Mouse (Mus musculus): Measurements from ENCODE around the gene Igflr1. TPM values are rescaled to one million over a fixed set of nuclear protein-coding genes. Genes with fewer than 3 reads are reported as not detected.

Gene Igflr1
- polyA plus RNA-seq, 1 experiment from 2014 or later = 8.1 TPM

- no peak overlapping the region for H3K4me3 ChIP-seq
- H3K36me3 ChIP-seq (replicated peaks) = no peaks in the 10 kb centered on the region
- H3K9ac ChIP-seq = no peak overlapping the region
- no peak overlapping the region for H3K27ac ChIP-seq
- no peaks in the 10 kb centered on the region for H3K9me3 ChIP-seq
- ATAC-seq (replicated peaks) = no peak
- H3K27me3 ChIP-seq (replicated peaks) = no peaks in the 10 kb centered on the region
- H3K4me2 ChIP-seq = no peak overlapping the region
- 59% methylated on average over 7 of the region's 7 CpGs for WGBS
- no peaks in the 10 kb centered on the region for H3K4me1 ChIP-seq
Observed at GRCm38 (mm10) chr7:30610043-30610442, 44.8 kb downstream of the Igflr1 start.

DNA sequence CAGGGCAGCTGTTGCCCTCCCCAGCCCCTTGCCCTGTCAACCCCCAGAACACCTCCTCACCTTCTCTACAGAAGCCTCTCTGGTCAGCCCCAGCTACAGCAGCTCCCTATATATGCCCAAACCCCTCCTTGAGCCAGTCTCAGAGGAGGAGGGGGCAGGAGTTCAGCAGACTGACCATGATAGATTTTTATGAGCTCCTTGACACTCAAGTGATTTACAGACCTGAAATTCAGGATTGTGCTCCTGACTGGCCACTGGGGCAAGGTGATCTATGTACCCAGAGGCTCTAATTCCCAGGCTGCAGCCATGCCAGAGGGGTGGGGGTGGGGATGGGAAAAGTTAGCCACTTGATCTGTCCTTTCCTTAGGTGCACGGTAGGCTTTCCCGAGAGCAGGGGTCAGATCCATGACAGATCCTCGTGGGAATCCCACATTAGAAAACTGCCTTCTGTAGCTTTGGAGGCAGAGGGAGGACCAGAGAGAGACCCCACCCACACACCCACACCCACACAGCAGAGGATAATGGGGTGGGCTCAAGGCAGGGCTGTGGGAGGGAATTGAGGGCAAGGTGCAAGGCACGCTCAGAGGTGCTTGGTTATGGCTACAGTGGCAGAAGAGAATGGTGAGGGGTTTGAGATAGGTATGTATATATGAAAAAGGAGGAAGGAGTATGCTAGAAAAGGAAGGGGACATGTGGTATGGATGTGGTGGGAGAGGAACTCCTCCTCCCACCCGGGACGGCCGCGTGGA, 47.6 kb downstream of the Igflr1 start, which contains the start of gene Upk1a:
Gene Upk1a, minus strand, starts transcription at position 194 of the 749 bp plus-strand sequence.
- Histone ChIP-seq H3K4me1 (no peaks in the 10 kb centered on the region), H3K36me3 (replicated peaks) (peaks cover 21% of the 10 kb centered on the region; the same call in 1 of the 2 replicates), H3K27ac (no peak within 1 kb of the TSS), H3K4me3 (no peak within 1 kb of the TSS), H3K9ac (no peak within 1 kb of the TSS), H3K9me3 (no peaks in the 10 kb centered on the region), H3K4me2 (no peak within 1 kb of the TSS), H3K27me3 (replicated peaks) (no peaks in the 10 kb centered on the region)
- 84% methylated on average over 8 of the region's 8 CpGs for WGBS
- ATAC-seq (replicated peaks) = no peak

- 24% methylated on average over 14 of the region's 14 CpGs for WGBS
- Histone ChIP-seq H3K4me3 (no peak overlapping the region), H3K9ac (no peak overlapping the region), H3K27me3 (replicated peaks) (no peaks in the 10 kb centered on the region), H3K4me2 (no peak overlapping the region), H3K36me3 (replicated peaks) (peaks cover 28% of the 10 kb centered on the region; the same call in 1 of the 2 replicates), H3K4me1 (no peaks in the 10 kb centered on the region), H3K9me3 (no peaks in the 10 kb centered on the region), H3K27ac (no peak overlapping the region)
- no peak for ATAC-seq (replicated peaks)
Observed at GRCm38 (mm10) chr7:30613529-30614112, 48.4 kb downstream of the Igflr1 start.

DNA sequence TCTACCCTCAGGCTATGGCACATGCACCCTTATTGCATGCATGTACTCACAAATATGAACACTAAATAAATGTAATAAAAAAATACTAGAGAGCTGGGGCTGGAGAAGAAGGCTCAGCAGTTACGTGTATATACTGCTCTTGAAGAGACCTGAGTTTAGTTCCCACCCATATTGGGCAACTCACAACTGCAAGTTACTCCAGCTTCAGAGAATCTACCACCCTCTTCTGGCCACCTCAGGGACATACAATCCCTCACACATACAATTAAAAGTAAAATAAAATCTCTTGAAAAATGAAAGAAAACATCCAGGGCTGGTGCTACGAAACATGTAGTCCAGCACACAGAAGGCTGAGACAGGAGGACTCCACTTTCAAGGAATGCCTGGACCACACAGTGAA, 49.2 kb downstream of the Igflr1 start:
- 77% methylated on average over 2 of the region's 2 CpGs for WGBS
- H3K36me3 ChIP-seq (replicated peaks) = peaks cover 36% of the 10 kb centered on the region
- no peak overlapping the region for H3K4me3 ChIP-seq
- no peaks in the 10 kb centered on the region for H3K9me3 ChIP-seq
- H3K27me3 ChIP-seq (replicated peaks) = no peaks in the 10 kb centered on the region
- no peak overlapping the region for H3K27ac ChIP-seq
- ATAC-seq (replicated peaks) = no peak
- H3K4me1 ChIP-seq = no peaks in the 10 kb centered on the region
- H3K9ac ChIP-seq = no peak overlapping the region
- no peak overlapping the region for H3K4me2 ChIP-seq

- Histone ChIP-seq H3K27me3 (replicated peaks) (no peaks in the 10 kb centered on the region), H3K36me3 (replicated peaks) (peaks cover 39% of the 10 kb centered on the region), H3K9ac (no peak overlapping the region), H3K27ac (no peak overlapping the region), H3K9me3 (no peaks in the 10 kb centered on the region), H3K4me1 (no peaks in the 10 kb centered on the region), H3K4me3 (no peak overlapping the region), H3K4me2 (no peak overlapping the region)
- WGBS = 59% methylated on average over 5 of the region's 5 CpGs
- peak; percentile 33; the same call in 1 of the 2 replicates for ATAC-seq (replicated peaks)
Observed at GRCm38 (mm10) chr7:30615049-30615760, 50.0 kb downstream of the Igflr1 start.

Small RNA genes lying within 50 kb of the gene (microRNA-seq; reads per million reads assigned to microRNA genes)
- gene Gm38670 (0.92 reads per million), gene Mir3569 (not detected)

Other genes starting within 250 kb of the Igflr1 start
- 0.23 and 2.0 TPM in 2 replicates for gene E130208F15Rik, start 243.7 kb upstream of the Igflr1 start, polyA plus RNA-seq (2015; fragmentation: Nextera tagmentation; extraction: Ambion mirVana)
- 16.7 and 17.1 TPM in 2 replicates for gene Sdhaf1, start 241.5 kb upstream of the Igflr1 start, polyA plus RNA-seq (2015; fragmentation: Nextera tagmentation; extraction: Ambion mirVana)
- 16.3 and 17.9 TPM in 2 replicates for gene Lrfn3, start 202.7 kb upstream of the Igflr1 start, polyA plus RNA-seq (2015; fragmentation: Nextera tagmentation; extraction: Ambion mirVana)
- 27.8 and 36.6 TPM in 2 replicates for gene Tyrobp, start 151.7 kb upstream of the Igflr1 start, polyA plus RNA-seq (2015; fragmentation: Nextera tagmentation; extraction: Ambion mirVana)
- 0.53 and 0.59 TPM in 2 replicates for gene Hcst, start 145.6 kb upstream of the Igflr1 start, polyA plus RNA-seq (2015; fragmentation: Nextera tagmentation; extraction: Ambion mirVana)
- gene Nfkbid, start 143.7 kb upstream of the Igflr1 start, polyA plus RNA-seq (2015; fragmentation: Nextera tagmentation; extraction: Ambion mirVana) = 2.4 and 2.8 TPM in 2 replicates
- 790 and 817 TPM in 2 replicates for gene Aplp1, start 119.9 kb upstream of the Igflr1 start, polyA plus RNA-seq (2015; fragmentation: Nextera tagmentation; extraction: Ambion mirVana)
- gene Kirrel2, start 107.7 kb upstream of the Igflr1 start, polyA plus RNA-seq (2015; fragmentation: Nextera tagmentation; extraction: Ambion mirVana) = 1.3 and 2.7 TPM in 2 replicates
- 0.41 and 0.61 TPM in 2 replicates for gene Nphs1, start 107.1 kb upstream of the Igflr1 start, polyA plus RNA-seq (2015; fragmentation: Nextera tagmentation; extraction: Ambion mirVana)
- not detected in 2 replicates for gene Prodh2, start 71.8 kb upstream of the Igflr1 start, polyA plus RNA-seq (2015; fragmentation: Nextera tagmentation; extraction: Ambion mirVana)
- gene Arhgap33, start 30.4 kb upstream of the Igflr1 start, polyA plus RNA-seq (2015; fragmentation: Nextera tagmentation; extraction: Ambion mirVana) = 144 and 158 TPM in 2 replicates
- gene Hspb6, start 13.2 kb upstream of the Igflr1 start, polyA plus RNA-seq (2015; fragmentation: Nextera tagmentation; extraction: Ambion mirVana) = 7.8 and 9.9 TPM in 2 replicates
- 7.7 and 9.4 TPM in 2 replicates for gene Proser3, start 13.1 kb upstream of the Igflr1 start, polyA plus RNA-seq (2015; fragmentation: Nextera tagmentation; extraction: Ambion mirVana)
- 53.6 and 63.8 TPM in 2 replicates for gene Lin37, start 5.6 kb upstream of the Igflr1 start, polyA plus RNA-seq (2015; fragmentation: Nextera tagmentation; extraction: Ambion mirVana)
- 87.2 and 90.7 TPM in 2 replicates for gene U2af1l4, start 2.1 kb upstream of the Igflr1 start, polyA plus RNA-seq (2015; fragmentation: Nextera tagmentation; extraction: Ambion mirVana)
- 18.5 and 20.7 TPM in 2 replicates for gene Gm49396, start 2.1 kb upstream of the Igflr1 start, polyA plus RNA-seq (2015; fragmentation: Nextera tagmentation; extraction: Ambion mirVana)
- gene Psenen, start 1.8 kb upstream of the Igflr1 start, polyA plus RNA-seq (2015; fragmentation: Nextera tagmentation; extraction: Ambion mirVana) = 121 and 123 TPM in 2 replicates
- gene Kmt2b, start 23.3 kb downstream of the Igflr1 start, polyA plus RNA-seq (2015; fragmentation: Nextera tagmentation; extraction: Ambion mirVana) = 12.1 and 12.3 TPM in 2 replicates
- 0.36 and 0.41 TPM in 2 replicates for gene Zbtb32, start 33.5 kb downstream of the Igflr1 start, polyA plus RNA-seq (2015; fragmentation: Nextera tagmentation; extraction: Ambion mirVana)
- gene Upk1a, start 47.4 kb downstream of the Igflr1 start, polyA plus RNA-seq (2015; fragmentation: Nextera tagmentation; extraction: Ambion mirVana) = 0.51 and 0.58 TPM in 2 replicates
- gene Cox6b1, start 60.7 kb downstream of the Igflr1 start, polyA plus RNA-seq (2015; fragmentation: Nextera tagmentation; extraction: Ambion mirVana) = 1,061 and 1,083 TPM in 2 replicates
- not detected in 2 replicates for gene Etv2, start 70.4 kb downstream of the Igflr1 start, polyA plus RNA-seq (2015; fragmentation: Nextera tagmentation; extraction: Ambion mirVana)
- 145 and 149 TPM in 2 replicates for gene Rbm42, start 84.9 kb downstream of the Igflr1 start, polyA plus RNA-seq (2015; fragmentation: Nextera tagmentation; extraction: Ambion mirVana)
- gene Haus5, start 99.6 kb downstream of the Igflr1 start, polyA plus RNA-seq (2015; fragmentation: Nextera tagmentation; extraction: Ambion mirVana) = 28.1 and 29.7 TPM in 2 replicates
- not detected in 2 replicates for gene Pmis2, start 106.2 kb downstream of the Igflr1 start, polyA plus RNA-seq (2015; fragmentation: Nextera tagmentation; extraction: Ambion mirVana)
- not detected in 2 replicates for gene 2200002J24Rik, start 133.5 kb downstream of the Igflr1 start, polyA plus RNA-seq (2015; fragmentation: Nextera tagmentation; extraction: Ambion mirVana)
- 1.7 and 1.8 TPM in 2 replicates for gene Atp4a, start 146.8 kb downstream of the Igflr1 start, polyA plus RNA-seq (2015; fragmentation: Nextera tagmentation; extraction: Ambion mirVana)
- 242 and 252 TPM in 2 replicates for gene Tmem147, start 164.1 kb downstream of the Igflr1 start, polyA plus RNA-seq (2015; fragmentation: Nextera tagmentation; extraction: Ambion mirVana)
- 0.72 and 1.6 TPM in 2 replicates for gene Gapdhs, start 178.3 kb downstream of the Igflr1 start, polyA plus RNA-seq (2015; fragmentation: Nextera tagmentation; extraction: Ambion mirVana)
- 2.4 and 3.0 TPM in 2 replicates for gene Sbsn, start 186.0 kb downstream of the Igflr1 start, polyA plus RNA-seq (2015; fragmentation: Nextera tagmentation; extraction: Ambion mirVana)
- 1.2 and 3.4 TPM in 2 replicates for gene Dmkn, start 198.3 kb downstream of the Igflr1 start, polyA plus RNA-seq (2015; fragmentation: Nextera tagmentation; extraction: Ambion mirVana)
- 4.4 TPM in 1 of 2 replicates, not detected in the other for gene Krtdap, start 222.5 kb downstream of the Igflr1 start, polyA plus RNA-seq (2015; fragmentation: Nextera tagmentation; extraction: Ambion mirVana)